Mouse (Mus musculus) kidney, adult 2 months (tissue): ENCODE results near the gene Ubtf. TPM values are rescaled to one million over a fixed set of nuclear protein-coding genes. Genes with fewer than 3 reads are reported as not detected.

Experiments
- DNase-seq: peaks from one replicate; pipeline ENCODE4 v3.0.0; 2021
- H3K27ac ChIP-seq: fragments of 200-500 bp; 2 replicates; pipeline ENCODE4 v1.5.1; 2012; ENCODE audit warnings: low read depth, low read length, control low read depth, inconsistent platforms; ENCODE audit not compliant: insufficient read depth
- H3K27me3 ChIP-seq: fragments of 200-500 bp; replicated peaks from 2 replicates; pipeline ENCODE4 v1.6.1; 2012; ENCODE audit warnings: mild to moderate bottlenecking, moderate library complexity, low read length, inconsistent platforms; ENCODE audit not compliant: control insufficient read depth, insufficient read depth
- H3K36me3 ChIP-seq: fragments of 200-500 bp; 2 replicates; pipeline ENCODE4 v1.6.1; 2012; ENCODE audit warnings: mild to moderate bottlenecking, moderate library complexity, low read length, inconsistent platforms; ENCODE audit not compliant: control insufficient read depth, insufficient read depth
- H3K4me1 ChIP-seq: fragments of 200-500 bp; 2 replicates; pipeline ENCODE4 v1.6.1; 2011; ENCODE audit warnings: low read length; ENCODE audit not compliant: control insufficient read depth, insufficient read depth
- H3K4me3 ChIP-seq: fragments of 200-500 bp; 2 replicates; pipeline ENCODE4 v1.5.1; 2011; ENCODE audit warnings: mild to moderate bottlenecking, low read depth, low read length, control low read depth; ENCODE audit not compliant: insufficient read depth
- CTCF ChIP-seq: fragments of 200-500 bp; conservative IDR thresholded peaks from 2 replicates; pipeline ENCODE4 v1.5.1; 2011; ENCODE audit warnings: low read depth, mild to moderate bottlenecking, control low read depth, low read length, moderate library complexity, mixed read lengths; ENCODE audit not compliant: insufficient read depth, insufficient read length
- POLR2A ChIP-seq: fragments of 200-500 bp; IDR thresholded peaks from one replicate; pipeline ENCODE4 v1.6.1; 2011; ENCODE audit warnings: low read depth, low read length, control low read depth
- WGBS: fragments of 180-500 bp; shearing (Covaris S2); methylation state at CpG from one replicate; pipeline ENCODE4 v1.1.7; 2018; 5-methylcytosine and 5-hydroxymethylcytosine counted together
- polyA plus RNA-seq: library from polyadenylated mRNA; depleted of rRNA; stranded (reverse); fragments of >200 nt; gene quantifications from 2 replicates; pipeline ENCODE4 v1.2.3, GENCODE M21; 2012

Gene Ubtf
- polyA plus RNA-seq, 1 experiment: 30.3 TPM

DNA sequence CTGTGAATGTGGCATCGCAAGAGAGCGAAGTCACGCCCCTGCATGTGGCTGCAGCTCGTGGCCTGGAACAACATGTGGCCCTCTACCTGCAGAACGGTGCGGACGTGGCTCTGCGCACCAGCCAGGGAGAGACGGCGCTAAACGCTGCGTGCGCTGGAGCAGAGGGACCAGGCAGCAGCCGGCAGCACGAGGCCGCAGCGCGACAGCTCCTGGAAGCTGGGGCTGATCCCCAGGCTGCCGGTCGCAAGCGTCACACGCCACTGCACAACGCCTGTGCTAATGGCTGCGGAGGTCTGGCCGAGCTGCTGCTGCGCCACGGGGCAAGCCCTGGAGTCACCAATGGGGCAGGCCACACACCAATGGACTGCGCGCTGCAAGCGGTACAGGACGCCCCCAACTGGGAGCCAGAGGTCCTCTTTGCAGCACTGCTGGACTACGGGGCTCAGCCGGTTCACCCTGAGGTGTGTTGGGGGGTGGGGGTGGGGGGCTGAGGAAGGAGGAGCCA lies 43.1 kb downstream of the Ubtf start:
- H3K27ac ChIP-seq: no peak overlapping the region
- 2% methylated on average over 33 of the region's 33 CpGs for WGBS
- peak; percentile 72 for DNase-seq
- H3K27me3 ChIP-seq: no peaks in the 10 kb centered on the region
- peaks cover 3% of the 10 kb centered on the region; the same call in 1 of the 2 replicates for H3K4me1 ChIP-seq
- H3K36me3 ChIP-seq: no peaks in the 10 kb centered on the region
- peak overlapping the region; percentile 5; the same call in 1 of the 2 replicates for H3K4me3 ChIP-seq
- TF ChIP-seq POLR2A (no peak), CTCF (no peak)

DNA sequence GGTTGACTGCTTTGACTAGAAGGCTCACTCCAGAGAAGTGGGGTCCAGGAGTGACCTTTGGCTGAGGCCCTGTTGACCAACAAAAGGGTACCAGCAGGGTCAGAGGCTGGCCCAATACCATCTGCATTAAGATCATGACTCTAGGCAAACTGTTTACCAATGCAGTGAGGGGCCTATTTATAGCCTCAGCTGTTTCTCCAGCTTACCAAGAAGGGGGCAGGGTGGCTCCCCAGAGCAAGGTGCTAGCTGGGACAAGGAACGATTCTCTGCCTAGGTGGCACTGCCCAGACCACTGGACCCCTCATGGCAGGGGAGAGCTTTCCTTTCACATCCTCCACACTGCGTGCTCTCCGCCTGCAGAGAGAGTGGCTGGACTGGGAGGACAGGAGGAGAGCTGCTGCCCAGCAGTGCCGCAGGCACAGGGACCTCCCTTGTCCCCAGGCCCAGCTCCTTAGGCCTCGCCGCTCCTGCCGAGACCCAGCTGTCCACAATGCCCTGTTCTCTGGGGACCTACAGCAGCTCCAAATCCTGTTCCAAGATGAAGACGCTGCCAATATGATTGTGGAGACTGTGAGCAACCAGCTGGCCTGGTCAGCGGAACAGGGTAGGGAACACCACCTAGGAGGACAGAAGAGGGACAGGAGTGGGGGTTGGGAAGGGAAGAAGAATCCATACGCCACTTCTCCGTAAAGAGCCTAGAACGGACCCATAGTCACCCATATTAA lies 50.9 kb downstream of the Ubtf start, which contains the start of gene Asb16:
Gene Asb16 (plus strand): TSS at position 224 of the 725 bp plus-strand sequence.
- Histone ChIP-seq H3K4me3 (no peak within 1 kb of the TSS), H3K27ac (no peak within 1 kb of the TSS), H3K36me3 (no peaks in the 10 kb centered on the region), H3K27me3 (no peaks in the 10 kb centered on the region), H3K4me1 (peaks cover 3% of the 10 kb centered on the region; the same call in 1 of the 2 replicates)
- TF ChIP-seq CTCF: no peak
- TF ChIP-seq POLR2A: no peak
- DNase-seq: no peak
- WGBS: 94% methylated on average over 12 of the region's 12 CpGs

DNA sequence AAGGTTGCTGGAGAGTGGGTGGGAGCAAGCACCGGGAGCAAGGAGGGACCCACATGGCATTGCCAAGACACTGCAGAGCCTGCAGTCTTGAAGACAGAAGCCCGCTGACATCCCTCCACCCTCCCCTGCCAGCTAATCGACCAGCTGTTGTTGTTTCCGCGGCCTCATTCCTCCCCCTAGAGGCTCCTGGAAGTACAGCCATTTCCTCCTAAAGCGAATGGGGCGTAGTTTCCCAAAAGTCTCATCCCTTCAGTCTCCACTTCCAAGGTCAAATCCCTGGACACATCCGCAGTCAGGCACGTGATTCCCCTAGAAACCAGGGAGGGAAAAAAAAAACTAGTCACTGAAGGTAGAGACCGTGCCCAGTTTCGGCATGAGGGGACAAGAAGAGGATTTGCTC lies 52.1 kb downstream of the Ubtf start:
- no peaks in the 10 kb centered on the region for H3K27me3 ChIP-seq
- H3K4me3 ChIP-seq: no peak overlapping the region
- WGBS: 3% methylated on average over 11 of the region's 11 CpGs
- peak; percentile 82 for DNase-seq
- peaks cover 3% of the 10 kb centered on the region; the same call in 1 of the 2 replicates for H3K4me1 ChIP-seq
- TF ChIP-seq POLR2A (no peak), CTCF (peak; percentile 84)
- H3K27ac ChIP-seq: no peak overlapping the region
- H3K36me3 ChIP-seq: no peaks in the 10 kb centered on the region

DNA sequence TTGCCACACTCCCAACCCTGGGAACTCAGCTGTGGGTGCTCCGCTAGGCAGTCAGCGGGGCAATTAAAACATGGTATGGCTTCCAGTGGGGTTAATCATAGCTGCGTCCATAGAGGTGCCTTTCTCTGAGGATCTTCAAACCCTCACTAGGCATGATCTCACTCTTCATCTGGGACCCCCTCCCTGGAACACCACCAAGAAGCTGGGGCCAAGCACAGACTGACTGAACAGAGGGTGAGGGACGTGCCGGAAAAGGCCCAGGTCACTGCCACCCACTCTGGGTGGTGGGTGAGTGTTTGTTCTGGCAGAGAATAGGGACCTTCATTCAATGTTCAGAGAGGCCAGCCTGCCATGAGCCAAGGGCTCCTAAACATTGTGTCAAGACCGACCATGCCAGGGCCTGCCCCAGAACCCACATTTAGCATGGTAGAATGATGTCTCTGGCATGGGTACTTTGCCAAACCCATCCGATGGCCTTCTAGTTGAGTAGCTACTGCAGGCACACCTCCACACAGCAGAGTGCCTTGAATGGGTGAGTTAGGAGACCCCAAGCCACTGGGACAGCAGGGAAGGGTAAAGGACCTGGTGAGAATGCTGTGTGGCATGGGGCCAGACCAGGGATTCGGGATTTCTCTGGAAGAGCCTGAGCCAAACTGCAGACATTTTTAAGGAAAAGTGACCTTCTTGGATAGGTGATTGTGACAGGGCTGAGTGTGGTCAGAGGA lies 52.7 kb downstream of the Ubtf start:
- Histone ChIP-seq H3K27ac (no peak overlapping the region), H3K27me3 (no peaks in the 10 kb centered on the region), H3K4me1 (peaks cover 3% of the 10 kb centered on the region; the same call in 1 of the 2 replicates), H3K4me3 (no peak overlapping the region), H3K36me3 (no peaks in the 10 kb centered on the region)
- no peak for DNase-seq
- TF ChIP-seq POLR2A (no peak), CTCF (no peak)
- 92% methylated on average over 8 of the region's 8 CpGs for WGBS

DNA sequence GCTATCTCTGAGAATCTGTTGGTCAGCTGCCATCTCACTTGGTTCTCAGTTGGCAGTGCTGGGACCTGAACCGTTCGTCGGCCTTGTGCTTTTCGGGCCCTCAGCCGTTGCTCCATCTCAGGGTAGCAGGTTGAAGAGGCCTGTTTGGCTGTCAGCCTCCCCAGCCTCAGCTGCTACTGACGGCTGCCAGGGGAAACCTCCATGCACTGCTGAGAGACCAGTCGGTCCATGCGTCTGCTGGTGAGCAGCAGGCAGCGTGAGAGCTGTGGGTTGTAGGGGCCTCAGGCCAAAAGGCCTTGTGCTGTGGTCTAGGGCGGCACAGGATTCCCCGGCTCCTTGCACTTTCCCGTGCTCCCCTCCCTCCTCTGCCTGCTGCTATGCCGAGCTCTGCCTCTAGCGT lies 53.7 kb downstream of the Ubtf start:
- no peak for DNase-seq
- TF ChIP-seq POLR2A: no peak
- TF ChIP-seq CTCF: no peak
- 89% methylated on average over 14 of the region's 14 CpGs for WGBS
- no peak overlapping the region for H3K27ac ChIP-seq
- H3K27me3 ChIP-seq: no peaks in the 10 kb centered on the region
- no peak overlapping the region for H3K4me3 ChIP-seq
- peaks cover 3% of the 10 kb centered on the region; the same call in 1 of the 2 replicates for H3K4me1 ChIP-seq
- no peaks in the 10 kb centered on the region for H3K36me3 ChIP-seq

DNA sequence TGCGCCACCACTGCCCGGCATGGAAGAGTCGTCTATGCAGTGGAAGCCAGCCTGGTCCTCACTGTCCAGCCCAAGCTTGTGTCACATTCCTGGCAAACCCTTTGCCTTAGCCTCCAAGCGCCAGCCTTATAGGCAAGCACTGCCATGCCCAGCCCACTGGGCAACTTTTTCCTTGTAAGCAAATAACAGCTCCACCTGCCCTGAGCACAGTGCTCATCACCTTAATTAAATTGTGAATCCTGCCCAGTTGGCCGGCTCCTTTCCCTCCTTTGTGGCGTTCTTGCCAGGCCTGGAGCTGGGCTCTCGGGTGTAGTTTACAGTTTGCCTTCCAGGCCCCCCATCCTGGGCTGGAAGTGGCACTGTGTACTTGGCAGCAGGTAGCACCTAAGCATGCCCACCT lies 56.3 kb downstream of the Ubtf start:
- no peak for TF ChIP-seq POLR2A
- no peak for TF ChIP-seq CTCF
- Histone ChIP-seq H3K27me3 (no peaks in the 10 kb centered on the region), H3K36me3 (no peaks in the 10 kb centered on the region), H3K4me3 (no peak overlapping the region), H3K27ac (no peak overlapping the region), H3K4me1 (peaks cover 3% of the 10 kb centered on the region; the same call in 1 of the 2 replicates)
- 87% methylated on average over 7 of the region's 7 CpGs for WGBS
- DNase-seq: no peak

DNA sequence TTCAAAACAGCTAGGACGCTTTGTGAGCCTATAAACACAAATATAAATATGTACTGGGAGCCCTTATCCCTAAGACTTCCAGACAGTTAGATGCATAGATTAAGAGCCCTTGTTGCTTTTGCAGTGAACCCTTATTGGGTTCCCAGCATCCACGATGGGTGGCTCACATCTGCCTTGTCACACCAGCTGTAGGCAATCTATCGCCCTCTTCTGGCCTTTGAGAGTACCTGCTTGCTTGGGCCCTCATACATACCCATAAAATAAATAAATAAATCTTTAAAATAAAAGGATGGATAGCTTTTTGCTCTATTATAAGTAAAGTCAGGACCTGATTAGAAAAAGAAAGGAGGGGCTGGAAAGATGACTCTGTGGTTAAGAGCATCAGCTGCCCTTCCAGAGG lies 61.0 kb downstream of the Ubtf start:
- no peak overlapping the region for H3K4me3 ChIP-seq
- H3K27me3 ChIP-seq: no peaks in the 10 kb centered on the region
- no peak overlapping the region for H3K27ac ChIP-seq
- no peak for DNase-seq
- no peaks in the 10 kb centered on the region for H3K4me1 ChIP-seq
- H3K36me3 ChIP-seq: no peaks in the 10 kb centered on the region
- 97% methylated on average over 3 of the region's 3 CpGs for WGBS
- peak; percentile 30; the same call in 1 of the 2 replicates for TF ChIP-seq CTCF
- no peak for TF ChIP-seq POLR2A
